Mouse (Mus musculus) central nervous system, embryonic 11.5 days (tissue): Measurements from ENCODE around the gene Mphosph9. TPM values are rescaled to one million over a fixed set of nuclear protein-coding genes. Genes with fewer than 3 reads are reported as not detected.

ENCODE experiments used
- polyA plus RNA-seq: library from polyadenylated mRNA; depleted of rRNA; stranded (reverse); fragments of >200 nt; gene quantifications from 2 replicates; pipeline ENCODE4 v1.2.3, GENCODE M21; 2012; rRNA removed

Gene Mphosph9
- 20.7 and 22.5 TPM in 2 replicates for polyA plus RNA-seq

DNA sequence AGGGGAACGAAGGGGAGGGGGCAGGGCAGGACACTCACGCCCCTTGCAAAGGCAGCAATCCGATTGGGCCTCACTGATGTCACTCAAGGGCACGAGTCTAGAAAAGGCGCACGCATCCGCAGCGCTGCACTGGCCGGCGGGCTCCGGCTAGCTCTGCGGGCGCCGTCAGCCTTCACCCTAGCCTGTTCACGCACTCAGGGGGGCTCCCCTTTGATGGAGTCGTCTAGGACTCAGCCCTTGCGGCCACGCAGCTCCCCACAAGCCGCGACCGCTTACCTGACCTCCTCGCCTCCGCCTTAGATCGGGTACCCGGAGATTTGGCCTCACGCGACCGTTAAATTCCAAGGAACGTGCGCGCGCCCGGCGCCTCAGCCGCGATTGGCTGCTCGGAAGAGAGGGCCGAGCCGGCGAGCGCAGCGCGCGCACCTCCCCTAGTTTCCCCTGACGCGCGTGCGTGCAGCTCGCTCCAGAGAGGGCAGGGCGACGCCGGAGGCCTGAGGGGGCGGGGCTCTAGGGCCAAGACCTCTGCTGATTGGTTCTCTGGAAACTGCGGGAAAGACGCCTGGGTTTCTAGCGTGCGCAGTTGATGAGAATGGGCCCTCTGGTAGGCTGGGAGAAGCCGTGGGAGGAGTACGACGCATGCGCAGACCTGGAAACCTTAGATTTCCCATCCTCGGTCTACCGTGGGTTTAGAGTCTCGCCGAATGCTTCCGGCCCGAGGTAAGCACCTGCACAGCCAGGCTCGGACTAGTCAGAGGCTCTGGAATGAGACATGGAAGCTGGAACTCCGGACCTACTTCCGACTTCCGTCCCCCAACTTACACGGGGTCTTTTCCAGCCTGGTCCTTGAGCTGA is at the start of gene Mphosph9, which contains the start of gene 2810006K23Rik:
Mphosph9 (minus strand) TSS at position 463 of the 855 bp plus-strand sequence.
2810006K23Rik (plus strand) TSS at position 580 of the 855 bp plus-strand sequence.

DNA sequence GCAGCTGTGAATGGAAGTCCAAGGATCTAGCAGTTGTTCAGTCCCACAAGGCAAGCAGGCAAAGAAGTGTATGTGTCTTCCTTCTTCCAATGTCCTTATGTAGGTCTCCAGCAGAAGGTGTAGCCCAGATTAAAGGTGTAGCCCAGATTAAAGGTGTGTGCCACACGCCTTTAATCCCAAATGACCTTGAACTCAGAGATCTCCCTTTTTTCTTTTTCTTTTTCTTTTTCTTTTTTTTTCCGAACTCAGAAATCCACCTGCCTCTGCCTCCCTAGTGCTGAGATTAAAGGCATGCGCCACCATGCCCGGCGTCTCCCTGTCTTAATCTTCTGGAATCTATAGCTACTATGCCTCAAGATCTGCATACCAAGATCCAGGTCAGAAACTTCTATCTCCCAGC is 35.2 kb upstream of the Mphosph9 start, which contains the start of gene Cdk2ap1:
Cdk2ap1 (minus strand) TSS at position 101 of the 400 bp plus-strand sequence.

DNA sequence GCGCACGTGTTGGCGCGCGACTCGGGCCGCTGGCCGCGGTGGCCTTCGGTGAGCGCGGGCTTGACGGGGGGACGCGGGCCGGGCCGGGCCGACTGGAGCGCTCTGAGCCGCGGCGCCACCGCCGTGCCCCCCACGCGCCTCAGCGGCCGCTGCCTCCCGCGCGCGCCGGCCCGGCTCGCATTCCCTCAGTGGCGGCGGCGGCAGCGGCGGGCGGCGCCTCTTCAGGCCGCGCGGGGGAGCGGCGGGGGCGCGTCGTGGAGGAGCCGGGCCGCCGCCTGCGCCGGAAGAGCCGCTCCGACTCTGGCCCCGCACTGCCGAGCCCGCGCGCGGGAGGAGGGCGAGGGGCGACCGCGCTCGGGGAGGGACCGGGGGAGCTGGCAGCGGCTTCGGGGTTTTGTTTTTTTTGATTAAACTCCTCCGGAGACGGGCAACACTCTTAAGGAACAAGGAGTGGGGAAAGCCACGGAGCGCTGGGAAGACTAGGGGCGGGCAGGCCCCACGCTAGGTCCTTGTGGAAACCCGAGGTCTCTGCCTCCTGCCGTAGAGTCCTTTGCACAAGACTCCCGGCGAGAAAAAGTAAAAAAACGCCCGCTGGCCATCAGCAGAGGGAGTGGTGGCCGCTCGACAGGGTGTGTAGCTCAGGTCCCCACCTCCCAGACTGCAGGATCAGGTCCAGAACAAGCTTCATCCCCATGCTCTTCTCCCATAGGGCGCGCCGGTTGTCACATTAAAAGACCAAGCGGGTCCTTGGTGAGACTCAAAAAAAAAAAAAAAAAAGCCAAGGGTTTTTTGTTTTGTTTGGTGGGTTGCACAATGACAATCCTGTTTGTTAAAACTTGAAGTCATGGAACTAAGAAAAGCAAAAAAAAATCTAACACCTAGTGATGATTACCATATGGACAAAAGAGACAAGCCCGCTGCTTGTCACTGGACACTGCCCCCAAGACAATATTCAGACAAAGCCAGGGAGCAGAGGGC is 77.9 kb downstream of the Mphosph9 start, which contains the start of gene Pitpnm2:
Pitpnm2 (minus strand) TSS at position 147 of the 978 bp plus-strand sequence.

Other genes with a start within 250 kb of the Mphosph9 start
- gene Abcb9, start 232.2 kb downstream of the Mphosph9 start, polyA plus RNA-seq = 0.96 and 1.1 TPM in 2 replicates
- gene Ogfod2, start 215.7 kb downstream of the Mphosph9 start, polyA plus RNA-seq = 20.5 and 20.8 TPM in 2 replicates
- gene Arl6ip4, start 211.9 kb downstream of the Mphosph9 start, polyA plus RNA-seq = 107 and 163 TPM in 2 replicates
- gene Pitpnm2, start 78.2 kb downstream of the Mphosph9 start, polyA plus RNA-seq = 14.2 and 24.1 TPM in 2 replicates
- 14.9 and 15.1 TPM in 2 replicates for gene 2810006K23Rik, start 117 bp upstream of the Mphosph9 start, polyA plus RNA-seq
- 528 and 751 TPM in 2 replicates for gene Cdk2ap1, start 35.1 kb upstream of the Mphosph9 start, polyA plus RNA-seq
- 54.9 and 61.7 TPM in 2 replicates for gene Sbno1, start 98.0 kb upstream of the Mphosph9 start, polyA plus RNA-seq
- gene Kmt5a, start 112.0 kb upstream of the Mphosph9 start, polyA plus RNA-seq = 107 and 142 TPM in 2 replicates
- 20.8 and 22.7 TPM in 2 replicates for gene Rilpl2, start 150.4 kb upstream of the Mphosph9 start, polyA plus RNA-seq
- 19.5 and 35.7 TPM in 2 replicates for gene Snrnp35, start 155.2 kb upstream of the Mphosph9 start, polyA plus RNA-seq
- 19.3 and 23.0 TPM in 2 replicates for gene Rilpl1, start 203.4 kb upstream of the Mphosph9 start, polyA plus RNA-seq
- gene Tmed2, start 212.7 kb upstream of the Mphosph9 start, polyA plus RNA-seq = 115 and 224 TPM in 2 replicates
- 23.1 and 35.3 TPM in 2 replicates for gene Ddx55, start 224.9 kb upstream of the Mphosph9 start, polyA plus RNA-seq